Mouse (Mus musculus) fibroblast of lung, adult 2 months (primary cell): ENCODE results near the gene Utp3.

ENCODE experiments used
- DNase-seq: peaks from one replicate; pipeline ENCODE4 v3.0.0-alpha.2; 2011; ENCODE audit warnings: low read depth

Gene Utp3

DNA sequence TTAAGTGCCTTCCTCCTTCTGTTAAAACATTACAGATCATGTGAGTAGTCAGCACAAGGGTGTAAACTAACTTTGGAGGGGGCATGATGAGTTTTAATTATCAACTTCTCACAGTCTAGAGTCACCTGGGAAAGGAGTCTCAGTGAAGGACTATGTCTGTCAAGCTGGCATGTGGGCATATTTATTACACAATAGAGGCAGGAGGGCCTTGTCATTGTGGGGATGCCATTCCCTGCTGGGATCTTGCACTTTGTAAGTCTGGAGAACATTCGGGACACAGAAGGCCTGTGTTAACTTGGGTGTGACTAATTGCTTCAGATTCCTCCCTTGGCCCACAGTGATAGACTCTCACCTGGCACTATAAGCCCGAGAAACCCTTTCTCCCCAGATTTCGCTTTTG, 15.3 kb downstream of the Utp3 start:
- DNase-seq: no peak

DNA sequence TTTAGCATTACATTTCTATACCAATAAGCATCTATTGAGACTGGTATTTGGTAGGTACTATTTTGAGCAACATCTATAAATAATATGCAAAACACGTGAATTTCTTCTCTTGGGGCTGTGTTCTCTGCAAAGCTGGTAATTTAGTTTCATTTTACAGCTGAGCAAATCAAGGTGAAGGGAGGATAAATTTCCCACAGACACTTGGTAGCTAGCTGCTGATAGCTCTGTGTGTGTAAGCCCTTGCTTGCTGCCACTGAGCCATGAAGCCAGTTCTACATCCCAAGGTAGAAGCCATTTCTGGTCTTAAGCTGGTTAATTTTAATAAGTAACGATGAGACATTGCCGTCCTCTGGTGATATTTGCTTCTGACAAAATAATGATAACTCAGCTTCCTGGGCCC, 20.6 kb downstream of the Utp3 start:
- no peak for DNase-seq

DNA sequence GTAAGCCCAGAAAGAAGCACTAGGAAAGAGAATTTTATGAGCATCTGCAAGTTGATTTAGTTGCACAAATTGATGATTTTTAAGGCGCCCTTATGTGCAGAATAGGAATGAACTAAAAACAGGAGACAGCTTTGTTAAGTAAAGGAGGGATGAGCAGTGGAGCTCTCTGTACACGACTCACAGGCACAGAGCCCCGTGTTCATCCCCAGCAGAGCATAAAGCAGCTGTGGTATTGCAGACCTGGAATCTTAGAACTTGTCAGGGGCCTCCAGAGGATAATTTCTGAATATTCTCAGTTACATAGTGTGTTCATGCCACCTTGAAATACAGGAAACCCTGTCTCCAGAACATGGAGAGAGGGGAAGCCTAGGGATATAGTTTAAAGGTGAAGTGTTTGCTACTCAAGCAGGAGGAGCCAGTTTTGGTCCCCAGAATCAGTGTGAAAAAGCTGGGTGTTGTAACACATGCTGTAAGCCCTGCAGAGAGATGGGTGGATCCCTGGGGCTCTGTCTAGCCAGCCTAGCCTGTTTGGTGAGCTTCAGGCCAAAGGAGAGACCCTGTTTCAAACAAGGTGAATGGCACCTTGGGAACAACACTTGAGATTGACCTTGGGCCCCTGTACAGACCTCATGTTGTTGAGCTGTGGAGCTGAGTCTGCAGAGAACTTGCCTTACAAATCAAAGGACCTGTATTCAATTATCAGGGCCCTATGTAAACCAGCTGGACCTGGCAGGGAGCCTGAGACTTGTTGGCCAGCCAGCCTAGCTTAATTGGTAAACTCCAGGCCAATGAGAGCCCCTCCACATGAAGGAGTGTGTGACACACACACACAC, 21.5 kb downstream of the Utp3 start:
- no peak for DNase-seq

DNA sequence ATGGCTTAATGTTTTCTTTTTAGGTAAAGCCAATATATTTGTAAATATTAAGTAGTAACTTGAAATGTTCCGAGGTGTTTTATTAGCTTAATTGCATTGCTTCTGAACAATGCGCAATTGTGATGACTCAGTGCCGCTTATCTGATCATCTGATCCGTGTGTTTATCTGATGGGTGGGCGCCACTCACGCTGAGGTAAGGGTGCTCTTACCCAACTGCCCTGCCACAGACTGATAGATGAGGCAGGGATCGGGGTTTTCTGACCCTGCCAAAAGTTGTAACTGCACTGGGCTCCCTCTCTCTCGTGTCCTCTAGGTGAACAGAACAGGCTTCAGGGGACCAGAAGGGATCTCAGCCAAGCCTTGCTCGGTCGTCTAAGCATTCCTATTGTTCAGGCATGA, 26.4 kb downstream of the Utp3 start:
- DNase-seq: no peak

DNA sequence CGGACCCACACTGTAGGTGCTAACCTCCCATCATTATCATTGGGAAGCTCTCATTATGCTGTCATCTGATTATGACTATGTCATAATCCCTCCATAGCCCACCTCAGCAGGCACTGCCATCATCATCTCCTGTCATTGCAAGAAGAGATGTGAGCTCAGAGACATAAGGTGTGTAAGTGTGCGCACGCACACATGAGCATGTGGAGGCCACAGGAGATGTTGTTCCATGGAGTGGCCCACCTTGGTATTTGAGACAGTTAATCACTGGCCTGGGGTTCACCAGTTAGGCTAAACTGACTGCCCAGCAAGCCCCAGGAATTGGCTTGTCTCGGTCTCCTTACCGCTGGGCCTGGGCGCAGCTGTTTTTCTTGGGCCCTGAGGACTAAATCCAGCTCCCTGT, 27.1 kb downstream of the Utp3 start:
- DNase-seq: no peak

DNA sequence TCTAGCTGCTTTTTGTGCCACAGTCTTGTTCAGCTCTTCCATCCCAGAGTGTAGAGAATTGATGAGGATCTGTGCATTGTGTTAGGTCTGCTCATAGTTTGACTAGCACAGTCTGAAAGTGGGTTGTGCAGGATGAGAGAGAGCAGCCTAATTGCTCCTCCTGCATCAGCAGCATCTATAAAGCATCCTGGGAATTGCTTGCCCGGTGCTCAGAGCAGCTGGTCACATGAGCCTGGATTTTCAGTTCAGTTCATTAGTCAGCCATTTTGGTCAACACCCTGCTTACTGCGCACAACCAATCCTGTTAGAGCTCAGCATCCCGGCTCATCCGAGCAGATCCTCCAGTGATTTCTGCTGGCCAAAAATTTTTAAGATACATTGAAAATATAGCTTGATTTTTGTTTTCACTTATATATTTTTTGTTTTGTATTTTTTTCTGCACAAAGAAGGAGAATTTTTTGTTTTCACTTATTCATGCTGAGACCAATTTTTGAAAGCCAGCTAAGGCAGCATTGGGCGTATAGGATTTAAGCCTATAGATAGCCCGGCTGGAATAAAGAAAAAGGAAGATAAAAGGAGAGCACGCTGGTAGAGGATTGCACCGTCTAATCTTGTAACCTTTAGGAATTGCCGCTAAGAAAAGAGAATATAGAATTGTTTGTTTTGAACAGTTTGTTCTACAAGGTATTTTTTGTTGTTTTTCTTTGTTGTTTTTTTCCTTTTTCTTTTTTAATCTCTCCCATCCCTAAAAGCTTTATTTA, 29.2 kb downstream of the Utp3 start:
- DNase-seq: peak; percentile 66

DNA sequence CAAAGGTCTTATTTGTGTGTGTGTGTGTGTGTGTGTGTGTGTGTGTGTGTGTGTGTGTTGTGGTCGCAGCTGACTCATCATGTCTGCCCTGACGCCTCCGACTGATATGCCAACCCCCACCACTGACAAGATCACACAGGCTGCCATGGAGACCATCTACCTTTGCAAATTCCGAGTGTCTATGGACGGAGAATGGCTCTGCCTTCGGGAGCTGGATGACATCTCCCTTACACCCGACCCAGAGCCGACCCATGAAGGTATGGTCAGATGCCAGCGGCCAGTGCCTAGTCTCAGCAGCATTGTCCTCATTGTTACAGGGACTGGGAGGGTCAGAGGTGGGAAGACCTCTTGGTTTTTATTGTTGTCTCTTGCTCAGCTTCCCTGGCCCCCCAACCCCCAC, 29.8 kb downstream of the Utp3 start:
- no peak for DNase-seq

DNA sequence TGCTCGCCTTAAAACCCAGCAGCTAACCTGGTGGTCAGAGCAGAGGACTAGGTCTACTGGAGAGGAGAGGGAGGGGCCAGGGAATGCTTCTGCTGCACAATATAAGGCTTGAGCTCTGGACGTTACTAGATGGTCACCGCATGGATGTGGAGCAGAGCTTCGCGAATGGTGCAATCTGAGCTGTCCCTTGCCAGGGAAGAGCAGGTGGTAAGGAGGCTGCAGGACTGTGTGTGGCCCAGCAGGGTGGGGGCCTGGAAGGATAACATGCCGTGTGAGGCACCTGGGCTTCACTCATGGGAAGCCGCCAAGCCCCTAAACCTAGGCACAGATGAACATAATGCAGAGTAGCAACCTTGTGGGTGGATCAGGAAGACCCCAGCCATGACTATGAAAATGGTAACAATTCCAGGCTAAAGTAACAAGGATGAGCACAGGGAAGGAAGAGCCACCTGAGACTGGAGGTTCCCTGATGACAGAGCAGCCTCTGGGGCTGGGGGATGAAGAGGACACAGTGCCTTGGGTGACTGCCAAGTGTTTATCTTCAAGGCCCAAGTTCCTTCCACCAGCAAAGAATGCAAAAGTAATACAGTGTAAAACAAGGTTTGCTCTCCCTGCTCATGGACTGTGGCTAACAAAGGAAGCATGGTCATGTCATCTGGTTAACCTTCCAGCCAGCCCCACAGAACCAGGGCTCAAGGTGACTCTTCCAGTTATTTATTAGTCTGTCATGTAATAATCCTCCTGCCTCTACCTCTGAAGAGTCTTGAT, 32.3 kb downstream of the Utp3 start:
- DNase-seq: no peak

DNA sequence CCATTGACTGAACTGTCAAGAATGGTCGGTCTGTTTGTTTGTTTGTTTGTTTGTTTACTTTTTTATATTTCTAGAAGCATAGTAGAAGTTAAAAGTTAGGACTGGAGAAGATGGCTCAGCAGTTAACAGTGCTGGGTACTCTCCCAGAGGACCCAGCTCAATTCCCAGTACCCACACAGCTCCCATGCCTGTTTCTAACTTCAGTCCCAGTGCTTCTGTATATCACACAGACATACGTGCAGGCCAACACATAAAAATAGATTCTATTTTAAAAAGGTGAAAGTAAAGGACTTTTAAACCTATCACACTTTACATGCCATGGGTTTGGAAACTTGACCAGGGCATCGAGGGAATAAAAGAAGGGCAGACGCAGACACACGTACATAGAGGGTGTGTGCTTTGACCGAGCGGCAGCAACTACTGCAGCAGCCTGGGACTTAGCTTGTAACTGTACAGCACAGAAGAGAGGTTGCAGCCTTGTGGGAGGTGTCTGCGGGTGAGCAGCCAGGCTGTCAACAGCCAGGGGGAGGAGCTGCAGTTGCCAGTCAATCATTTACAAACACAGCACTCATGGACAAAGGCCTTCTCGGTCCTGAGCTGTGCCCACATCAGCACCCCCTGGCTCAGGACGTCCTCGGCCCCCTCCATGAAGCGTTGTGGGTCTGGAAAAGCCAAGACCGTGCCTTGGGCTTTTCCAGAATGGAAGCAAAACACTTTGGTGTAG, 33.1 kb downstream of the Utp3 start:
- DNase-seq: no peak

DNA sequence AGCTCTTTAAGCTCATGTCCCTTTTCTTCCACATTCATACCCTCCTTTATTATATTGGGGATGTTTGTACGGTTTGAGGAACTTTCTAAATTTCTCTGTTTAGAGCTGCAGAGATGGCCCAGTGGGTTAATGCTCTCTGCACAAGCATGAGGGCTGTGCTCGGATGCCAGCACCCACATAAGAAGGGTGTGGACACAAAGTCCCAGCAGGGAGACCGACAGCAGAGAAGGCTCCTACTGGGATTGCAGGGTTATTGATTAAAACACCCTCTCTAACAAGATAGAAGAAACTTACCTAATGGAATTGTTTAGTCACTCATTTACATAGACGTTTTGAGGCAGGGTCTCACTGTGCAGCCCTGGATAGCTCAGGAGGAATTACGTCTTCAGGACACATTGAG, 34.2 kb downstream of the Utp3 start:
- no peak for DNase-seq

DNA sequence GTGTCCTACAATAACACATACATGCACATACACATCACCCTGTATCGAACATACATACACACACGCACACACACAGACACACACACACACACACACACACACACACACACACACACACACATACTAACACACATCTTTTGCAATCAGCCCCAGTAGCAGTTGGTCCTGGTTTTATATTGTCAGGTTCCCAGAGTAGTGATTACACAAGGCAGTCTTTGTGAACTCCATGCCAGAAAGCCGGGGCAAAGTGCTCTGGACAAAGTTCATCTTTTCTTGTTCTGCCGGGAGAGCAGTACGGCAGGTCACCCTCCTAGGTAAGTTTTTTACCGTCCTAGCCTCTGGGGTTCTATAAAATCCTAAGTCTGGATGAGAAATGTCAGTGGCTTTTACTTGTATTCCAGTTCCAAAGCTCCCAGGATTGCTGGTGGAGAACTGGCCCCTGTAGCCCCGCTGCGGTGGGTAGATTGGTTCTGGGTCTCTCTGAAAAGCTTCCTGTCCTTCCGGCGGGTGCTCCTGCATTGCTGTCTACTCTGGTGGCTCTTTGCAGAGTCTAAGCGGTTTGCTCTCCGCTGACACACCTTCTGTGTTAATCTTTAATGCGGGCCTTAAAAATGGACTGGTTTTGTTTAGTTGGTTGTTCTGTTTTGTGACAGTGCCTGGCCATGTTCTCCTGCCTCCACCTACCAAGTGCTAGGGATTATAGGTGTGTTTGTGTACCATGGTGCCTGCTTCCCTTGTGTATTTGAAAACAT, 39.3 kb downstream of the Utp3 start:
- no peak for DNase-seq

DNA sequence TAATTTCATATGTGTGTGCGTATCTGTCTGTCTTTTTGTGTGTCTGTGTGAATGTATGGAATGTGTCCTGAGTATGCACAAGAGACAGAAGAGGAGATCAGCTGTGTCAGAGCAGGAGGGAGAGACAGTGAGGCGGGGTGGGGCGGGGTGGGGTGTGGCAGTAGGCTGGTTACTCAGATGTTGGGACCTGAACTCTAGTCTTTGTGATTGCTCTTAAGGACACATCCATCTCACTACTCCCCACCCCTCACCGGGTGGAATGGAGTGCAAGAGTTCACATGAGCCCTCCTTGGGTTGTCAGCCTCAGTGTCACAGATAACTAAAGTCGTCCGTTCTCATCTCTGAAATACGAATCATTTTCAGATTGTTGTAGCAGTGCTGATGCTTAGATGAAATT, 39.9 kb downstream of the Utp3 start:
- no peak for DNase-seq

DNA sequence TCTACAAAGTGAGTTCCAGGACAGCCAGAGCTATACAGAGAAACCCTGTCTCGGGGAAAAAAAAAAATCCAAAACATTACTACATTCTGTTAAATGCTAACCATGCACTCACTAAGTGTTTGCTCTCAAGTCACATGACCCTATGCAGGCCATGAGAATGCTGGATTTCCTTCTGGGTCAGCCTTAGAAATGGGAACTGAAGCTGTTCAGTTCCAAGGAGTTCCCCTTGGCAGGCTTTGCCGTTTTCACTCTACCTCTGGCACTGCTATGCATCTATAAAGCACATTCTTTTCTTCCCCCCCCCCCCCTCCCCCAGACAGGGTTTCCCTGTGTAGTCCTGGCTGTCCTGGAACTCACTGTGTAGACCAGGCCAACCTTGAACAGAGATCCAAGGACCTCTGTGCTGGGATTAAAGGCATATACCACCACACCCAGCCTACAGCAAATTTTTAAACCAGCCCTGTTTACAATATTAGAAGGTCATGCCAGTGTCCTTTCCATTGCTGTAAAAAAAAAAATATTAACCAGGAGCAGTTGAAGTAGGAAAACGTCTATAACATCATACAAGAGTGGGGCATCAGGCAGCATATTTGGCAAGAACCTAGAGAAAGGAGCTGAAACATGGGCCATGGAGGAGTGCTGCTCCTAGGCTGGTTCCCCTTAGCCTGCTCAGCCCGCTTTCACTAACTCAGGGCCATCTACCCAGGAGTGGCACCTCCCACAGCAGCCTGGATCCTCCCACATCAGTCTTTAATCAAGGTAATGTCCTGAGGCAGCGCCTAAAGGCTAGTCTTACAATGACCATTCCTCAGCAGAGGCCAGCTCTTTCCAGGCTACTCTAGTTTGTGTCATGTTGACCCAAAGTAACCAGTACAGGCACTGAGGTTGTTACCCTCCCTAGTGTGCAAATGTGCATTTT, 41.5 kb downstream of the Utp3 start:
- DNase-seq: no peak

DNA sequence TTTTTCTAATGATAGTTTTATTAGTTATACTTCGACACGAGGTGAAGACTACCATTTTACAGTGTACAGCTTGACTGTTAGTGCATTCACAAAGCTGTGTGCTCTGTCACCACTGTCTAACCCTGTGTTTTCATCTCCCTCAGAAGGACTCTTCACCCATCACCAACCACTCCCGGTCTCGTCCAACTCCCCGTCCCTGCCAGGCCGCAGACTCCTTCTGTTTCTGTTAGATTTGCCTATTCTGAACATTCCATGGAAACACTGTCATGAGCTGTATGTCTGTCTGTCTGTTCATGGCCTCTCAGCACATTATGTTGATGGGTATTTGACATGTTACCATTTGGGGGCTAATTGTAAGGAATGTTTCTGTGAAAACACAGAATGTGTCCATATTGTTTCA, 44.7 kb downstream of the Utp3 start:
- DNase-seq: no peak

DNA sequence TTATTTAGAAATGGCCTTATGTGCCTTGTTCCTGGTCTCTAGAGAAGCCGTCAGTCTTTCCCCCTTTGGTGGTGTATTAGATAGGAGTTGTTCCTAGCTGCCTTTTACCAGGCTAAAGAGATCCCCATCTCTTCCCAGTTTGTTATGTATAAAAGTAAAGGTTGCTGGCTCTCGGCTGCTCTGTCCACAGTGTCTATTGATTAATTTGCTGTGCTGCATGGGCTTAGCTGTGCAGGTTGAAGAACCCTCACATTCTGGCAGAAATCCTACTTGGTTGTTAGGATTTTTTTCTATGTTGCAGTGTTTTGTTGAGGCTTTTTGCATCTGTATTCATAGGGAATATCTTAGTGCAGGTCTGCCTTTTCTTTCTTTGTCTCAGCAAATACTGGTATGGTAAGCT, 47.8 kb downstream of the Utp3 start:
- DNase-seq: no peak

DNA sequence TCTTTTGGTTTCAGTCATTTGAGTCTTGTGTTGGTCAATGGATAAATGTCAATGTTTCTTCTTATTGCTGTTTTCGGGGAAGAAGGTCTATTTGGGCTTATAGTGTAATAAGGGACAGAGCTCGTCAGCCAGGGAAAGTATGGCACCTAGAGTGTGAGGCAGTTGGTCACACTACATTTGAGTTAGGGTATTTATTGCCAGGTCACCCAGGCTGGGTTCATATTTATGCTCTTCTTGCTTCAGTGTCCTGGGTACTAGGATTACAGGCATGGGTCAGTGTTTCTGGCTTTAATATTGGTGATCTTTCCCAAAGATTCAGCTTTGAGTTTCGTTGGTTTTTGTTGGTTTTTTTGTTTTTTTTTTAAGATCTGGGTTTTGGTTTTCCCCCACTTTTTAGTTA, 48.5 kb downstream of the Utp3 start:
- DNase-seq: no peak

DNA sequence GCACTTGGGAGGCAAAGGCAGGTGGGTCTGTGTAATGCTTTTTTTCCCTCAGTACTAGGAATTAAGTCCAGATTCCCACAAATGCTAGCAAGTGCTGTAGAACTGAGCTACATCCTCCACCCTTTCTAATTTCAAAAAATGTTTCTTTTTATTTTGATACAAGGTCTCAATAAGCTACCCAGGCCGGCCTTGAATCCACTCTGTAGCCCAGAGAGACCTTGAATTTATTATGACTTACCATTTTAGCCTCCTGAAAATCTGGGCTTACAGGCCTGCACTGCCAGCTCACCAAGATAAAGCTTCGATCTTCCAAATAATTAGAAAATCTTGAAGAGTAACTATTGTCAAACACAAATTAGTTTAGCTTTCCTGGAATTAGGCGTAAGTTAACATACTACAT, 49.8 kb downstream of the Utp3 start:
- no peak for DNase-seq

DNA sequence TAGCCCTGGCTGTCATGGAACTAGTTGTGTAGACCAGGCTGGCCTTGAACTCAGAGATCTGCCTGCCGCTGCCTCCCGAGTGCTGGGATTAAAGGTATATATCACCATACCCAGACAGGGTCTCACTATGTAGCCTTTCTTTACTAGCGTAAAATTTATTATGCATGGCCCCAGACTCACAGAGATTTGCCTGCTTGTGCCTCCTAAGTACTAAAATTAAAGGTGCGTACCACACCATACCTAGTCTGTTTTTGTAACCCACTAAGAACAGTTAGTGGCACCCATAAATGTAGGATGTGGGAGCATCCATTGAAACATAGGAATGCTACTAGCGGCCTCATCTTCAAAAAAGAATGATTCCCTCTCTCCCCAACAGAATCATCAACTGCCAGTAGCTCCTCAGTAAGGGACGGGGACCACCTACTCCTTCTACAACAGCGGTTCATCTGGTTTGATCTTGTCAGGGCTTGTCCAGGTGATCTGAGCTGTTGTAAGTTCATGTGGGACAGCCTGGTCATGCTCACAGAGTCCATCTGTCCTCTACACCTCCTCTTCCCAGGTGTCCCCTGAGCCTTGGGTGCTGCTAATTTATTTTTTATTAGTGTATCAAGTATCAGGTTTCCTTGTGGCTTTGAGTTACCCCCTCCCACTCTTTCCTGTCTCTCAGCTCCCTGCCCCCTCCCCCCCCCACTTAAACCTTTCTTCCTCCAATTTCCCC, 50.5 kb downstream of the Utp3 start:
- DNase-seq: no peak
